Mouse (Mus musculus) A20 (cell line): ENCODE measurements around the gene Vmn1r30.

Experiments
- DNase-seq: peaks from one replicate; pipeline ENCODE4 v3.0.0-alpha.2; 2011; ENCODE audit warnings: low read depth, low spot score

The Vmn1r30 gene

GRCm38 (mm10) chr6:58443285-58443684 is at the start of gene Vmn1r30:
Gene Vmn1r30, minus strand, starts transcription at chr6:58443385.
- no peak for DNase-seq

- no peak for DNase-seq
Observed at GRCm38 (mm10) chr6:58475230-58475629, 32.0 kb upstream of the Vmn1r30 start, which contains the start of gene Vmn1r31. Gene Vmn1r31, minus strand, starts transcription at chr6:58475330.
